Mouse (Mus musculus) kidney, embryonic 14.5 days (tissue): Measurements from ENCODE around the gene Mcl1. TPM values are rescaled to one million over a fixed set of nuclear protein-coding genes. Genes with fewer than 3 reads are reported as not detected.
"Not testable (repeated sequence)": the region's sequence is repeated elsewhere in the genome, so short reads cannot be mapped to it uniquely, and the experiment has no call there.

Experiments
- ATAC-seq: fragments of 200-750 bp; cut with Nextera tagmentation; 2 replicates; pipeline ENCODE4 v1.8.0; 2017; ENCODE audit warnings: moderate number of reproducible peaks, mild to moderate bottlenecking, moderate TSS enrichment, moderate library complexity; ENCODE audit not compliant: low FRiP score, low TSS enrichment
- H3K27ac ChIP-seq: fragments of 300-500 bp; sonication (generic); 2 replicates; pipeline ENCODE4 v1.5.1; 2014; ENCODE audit warnings: low read depth, mild to moderate bottlenecking, low read length, moderate library complexity, mixed read lengths
- H3K27me3 ChIP-seq: fragments of 300-500 bp; sonication (generic); 2 replicates; pipeline ENCODE4 v1.6.1; 2014; ENCODE audit warnings: mild to moderate bottlenecking, low read length; ENCODE audit not compliant: control insufficient read depth, insufficient read depth
- H3K36me3 ChIP-seq: fragments of 300-500 bp; sonication (generic); 2 replicates; pipeline ENCODE4 v1.6.1; 2014; ENCODE audit warnings: low read length, mixed read lengths; ENCODE audit not compliant: control insufficient read depth, insufficient read depth
- H3K4me1 ChIP-seq: fragments of 300-500 bp; sonication (generic); 2 replicates; pipeline ENCODE4 v1.6.1; 2014; ENCODE audit warnings: low read length, mixed read lengths; ENCODE audit not compliant: control insufficient read depth, insufficient read depth
- H3K4me2 ChIP-seq: fragments of 300-500 bp; sonication (generic); replicated peaks from 2 replicates; pipeline ENCODE4 v1.6.1; 2014; ENCODE audit warnings: low read depth, mild to moderate bottlenecking, low read length
- H3K4me3 ChIP-seq: fragments of 300-500 bp; sonication (generic); 2 replicates; pipeline ENCODE4 v1.5.1; 2014; ENCODE audit warnings: mild to moderate bottlenecking, low read length
- H3K9ac ChIP-seq: fragments of 300-500 bp; sonication (generic); 2 replicates; pipeline ENCODE4 v1.6.1; 2014; ENCODE audit warnings: low read depth, mild to moderate bottlenecking, low read length, moderate library complexity
- H3K9me3 ChIP-seq: fragments of 300-500 bp; sonication (generic); 2 replicates; pipeline ENCODE4 v1.6.1; 2016; ENCODE audit warnings: low read length; ENCODE audit not compliant: control insufficient read depth
- WGBS: fragments of 180-500 bp; shearing (Covaris S2); extraction: QIAGEN DNeasy Blood & Tissue Kit; methylation state at CpG from one replicate; pipeline ENCODE4 v1.1.7; 2014; 5-methylcytosine and 5-hydroxymethylcytosine counted together
- polyA plus RNA-seq: library from polyadenylated mRNA; unstranded; fragments of >200 nt; fragmentation: Nextera tagmentation; extraction: Ambion mirVana; gene quantifications from 2 replicates; pipeline ENCODE4 v1.2.1, GENCODE M21; 2014

Gene Mcl1
- polyA plus RNA-seq, 1 experiment from 2014 or later, result 76.1 TPM

DNA sequence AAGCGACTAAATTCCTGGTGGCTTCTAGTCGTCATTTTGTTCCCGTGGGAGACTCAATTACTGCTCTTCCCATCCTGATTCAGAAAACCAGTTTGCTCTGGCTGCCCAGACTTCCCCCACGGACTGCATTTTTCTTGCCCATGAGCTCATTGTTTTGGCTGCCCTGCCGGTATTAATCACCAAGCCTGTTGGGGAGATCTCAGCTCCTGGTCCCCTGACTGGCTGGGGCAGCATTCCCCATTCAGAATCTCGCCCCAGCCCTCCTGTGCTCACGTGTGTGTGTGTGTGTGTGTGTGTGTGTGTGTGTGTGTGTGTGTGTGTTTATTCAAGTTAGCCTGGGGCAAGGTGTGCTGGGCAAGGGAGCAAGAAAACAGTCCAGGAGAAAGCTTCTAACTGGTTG, 9.4 kb downstream of the Mcl1 start:
- Histone ChIP-seq H3K36me3 (peaks cover 30% of the 10 kb centered on the region), H3K4me2 (no peak overlapping the region; the same call in 1 of the 2 replicates), H3K9ac (no peak overlapping the region; the same call in 1 of the 2 replicates), H3K27me3 (no peaks in the 10 kb centered on the region), H3K9me3 (no peaks in the 10 kb centered on the region), H3K4me3 (no peak overlapping the region), H3K4me1 (peaks cover 49% of the 10 kb centered on the region), H3K27ac (peak overlapping the region; percentile 80; the same call in 1 of the 2 replicates)
- ATAC-seq, result peak; percentile 51; the same call in 1 of the 2 replicates
- 40% methylated on average over 7 of the region's 7 CpGs for WGBS

DNA sequence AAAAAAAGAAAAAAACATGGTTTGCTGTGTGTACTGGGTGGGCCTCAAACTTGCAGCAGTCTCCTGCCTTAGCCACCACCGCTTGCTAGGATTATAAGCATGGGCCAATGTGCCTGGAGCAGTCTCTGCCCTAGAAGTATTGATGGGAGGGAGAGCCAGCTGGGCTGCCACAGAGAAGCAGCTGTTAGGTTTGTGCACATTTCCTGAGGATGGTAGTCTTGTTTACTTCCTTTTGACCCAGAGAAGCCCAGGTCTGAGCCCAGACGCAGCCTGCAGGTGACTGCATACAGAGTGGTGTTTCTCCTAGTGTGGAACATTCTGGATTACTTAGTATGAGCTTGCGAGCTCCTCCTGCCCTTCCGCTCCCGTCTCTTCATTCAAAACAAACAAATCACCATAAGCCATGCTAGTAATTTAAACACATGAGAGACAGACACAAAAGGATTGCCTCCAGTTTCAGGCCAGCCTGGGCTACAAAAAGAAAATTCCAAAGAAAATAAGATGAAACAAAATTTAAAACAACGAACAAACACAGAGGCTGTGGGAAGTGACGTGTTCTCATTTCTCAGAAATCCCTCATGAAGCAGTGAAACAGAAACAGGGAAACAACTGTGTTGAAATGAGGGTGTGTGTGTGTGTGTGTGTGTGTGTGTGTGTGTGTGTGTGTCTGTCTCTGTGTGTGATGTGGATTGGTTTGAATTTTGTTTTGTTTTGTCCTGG, 10.2 kb downstream of the Mcl1 start:
- Histone ChIP-seq H3K27ac (peak overlapping the region; percentile 51; the same call in 1 of the 2 replicates), H3K36me3 (peaks cover 23% of the 10 kb centered on the region; the same call in 1 of the 2 replicates), H3K27me3 (no peaks in the 10 kb centered on the region), H3K9ac (no peak overlapping the region), H3K4me2 (no peak overlapping the region), H3K4me1 (peaks cover 57% of the 10 kb centered on the region), H3K4me3 (no peak overlapping the region), H3K9me3 (no peaks in the 10 kb centered on the region)
- 79% methylated on average over 7 of the region's 7 CpGs for WGBS
- ATAC-seq, result no peak

DNA sequence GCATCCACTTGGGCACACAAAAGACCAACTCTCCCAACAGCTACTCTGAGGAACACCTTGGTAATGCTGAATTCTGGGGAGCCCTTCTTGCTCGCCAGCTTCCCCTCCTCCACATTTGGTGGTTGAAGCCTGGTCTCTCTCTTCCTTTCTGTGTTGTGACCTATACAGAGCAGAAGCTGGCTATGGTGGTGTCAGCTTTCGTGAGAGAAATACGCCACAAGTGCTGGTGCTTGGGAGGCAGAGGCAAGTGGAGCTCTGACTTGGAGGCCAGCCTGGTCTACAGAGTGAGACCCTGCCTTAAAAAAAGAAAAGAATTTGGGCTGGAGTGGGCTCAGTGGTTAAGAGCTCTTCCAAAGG, 10.7 kb downstream of the Mcl1 start:
- peaks cover 57% of the 10 kb centered on the region for H3K4me1 ChIP-seq

DNA sequence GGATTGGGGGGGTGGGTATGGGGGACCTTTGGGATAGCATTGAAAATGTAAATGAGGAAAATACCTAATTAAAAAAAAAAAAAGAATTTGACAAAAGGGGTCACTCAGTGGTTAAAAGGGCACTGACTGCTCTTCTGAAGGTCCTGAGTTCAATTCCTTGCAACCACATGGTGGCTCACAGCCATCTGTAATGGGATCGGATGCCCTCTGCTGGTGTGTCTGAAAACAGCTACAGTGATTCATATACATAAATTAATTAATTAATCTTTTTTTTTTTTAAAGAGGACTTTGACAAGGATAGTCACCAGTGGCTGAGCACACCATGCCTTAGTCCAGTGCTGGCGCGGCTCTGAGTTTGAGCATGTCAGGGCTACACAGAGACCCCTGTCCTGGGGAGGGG, 11.8 kb downstream of the Mcl1 start:
- not testable (repeated sequence) for H3K36me3 ChIP-seq, H3K9ac ChIP-seq, H3K9me3 ChIP-seq, ATAC-seq, H3K4me2 ChIP-seq, H3K27ac ChIP-seq, H3K4me3 ChIP-seq, H3K27me3 ChIP-seq
- WGBS, result 92% methylated on average over 3 of the region's 3 CpGs
- peaks cover 62% of the 10 kb centered on the region for H3K4me1 ChIP-seq

More for the DNA sequence above, 10.7 kb downstream of the Mcl1 start:
- peaks cover 18% of the 10 kb centered on the region; the same call in 1 of the 2 replicates for H3K36me3 ChIP-seq
- H3K9me3 ChIP-seq, result no peaks in the 10 kb centered on the region
- no peaks in the 10 kb centered on the region for H3K27me3 ChIP-seq
- no peak overlapping the region for H3K4me2 ChIP-seq
- H3K9ac ChIP-seq, result no peak overlapping the region
- no peak overlapping the region for H3K4me3 ChIP-seq
- ATAC-seq, result no peak
- H3K27ac ChIP-seq, result no peak overlapping the region
- WGBS, result 94% methylated on average over 3 of the region's 3 CpGs

DNA sequence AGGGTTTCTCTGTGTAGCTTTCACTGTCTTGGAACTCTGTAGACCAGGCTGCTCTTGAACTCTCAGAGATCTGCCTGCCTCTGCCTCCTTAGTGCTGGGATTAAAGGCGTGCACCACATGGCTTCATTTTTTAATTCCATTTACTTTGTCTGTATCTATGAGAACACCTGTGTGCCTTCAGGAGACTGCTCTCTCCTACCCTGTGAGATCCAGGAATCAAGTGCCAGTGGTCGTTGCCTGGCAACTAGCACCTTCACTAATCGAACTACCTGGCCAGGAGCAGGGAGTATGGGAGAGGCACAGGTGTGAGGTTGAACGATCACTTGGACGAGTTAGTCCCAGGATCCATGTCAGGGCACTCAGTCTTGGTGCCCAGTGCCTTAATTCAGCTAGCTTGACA, 12.6 kb downstream of the Mcl1 start:
- peaks cover 7% of the 10 kb centered on the region; the same call in 1 of the 2 replicates for H3K36me3 ChIP-seq
- no peak overlapping the region; the same call in 1 of the 2 replicates for H3K9ac ChIP-seq
- H3K4me1 ChIP-seq, result peaks cover 64% of the 10 kb centered on the region

DNA sequence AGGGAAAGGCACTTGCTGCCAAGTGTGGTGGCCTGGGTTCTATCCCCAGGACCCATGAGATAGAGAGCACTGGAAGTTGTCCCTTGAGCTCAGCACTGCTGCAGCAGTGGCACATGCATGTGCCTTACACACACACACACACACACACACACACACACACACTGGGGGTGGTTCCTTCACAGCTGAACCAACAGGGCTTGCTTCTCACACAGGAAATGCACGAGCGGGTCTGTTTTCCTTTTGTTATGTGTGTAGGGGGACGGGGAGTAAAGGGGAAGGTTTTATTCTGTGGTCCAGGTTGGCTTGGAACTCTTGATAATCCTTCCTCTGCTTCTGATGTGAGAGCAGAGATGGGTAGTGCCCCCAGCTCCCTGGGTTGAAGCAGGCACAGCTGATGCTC, 13.9 kb downstream of the Mcl1 start:
- H3K4me2 ChIP-seq, result no peak overlapping the region

More for the DNA sequence above, 12.6 kb downstream of the Mcl1 start:
- Histone ChIP-seq H3K27me3 (no peaks in the 10 kb centered on the region), H3K9me3 (no peaks in the 10 kb centered on the region), H3K4me2 (no peak overlapping the region), H3K27ac (no peak overlapping the region), H3K4me3 (no peak overlapping the region)
- ATAC-seq, result no peak
- WGBS, result 86% methylated on average over 5 of the region's 5 CpGs

DNA sequence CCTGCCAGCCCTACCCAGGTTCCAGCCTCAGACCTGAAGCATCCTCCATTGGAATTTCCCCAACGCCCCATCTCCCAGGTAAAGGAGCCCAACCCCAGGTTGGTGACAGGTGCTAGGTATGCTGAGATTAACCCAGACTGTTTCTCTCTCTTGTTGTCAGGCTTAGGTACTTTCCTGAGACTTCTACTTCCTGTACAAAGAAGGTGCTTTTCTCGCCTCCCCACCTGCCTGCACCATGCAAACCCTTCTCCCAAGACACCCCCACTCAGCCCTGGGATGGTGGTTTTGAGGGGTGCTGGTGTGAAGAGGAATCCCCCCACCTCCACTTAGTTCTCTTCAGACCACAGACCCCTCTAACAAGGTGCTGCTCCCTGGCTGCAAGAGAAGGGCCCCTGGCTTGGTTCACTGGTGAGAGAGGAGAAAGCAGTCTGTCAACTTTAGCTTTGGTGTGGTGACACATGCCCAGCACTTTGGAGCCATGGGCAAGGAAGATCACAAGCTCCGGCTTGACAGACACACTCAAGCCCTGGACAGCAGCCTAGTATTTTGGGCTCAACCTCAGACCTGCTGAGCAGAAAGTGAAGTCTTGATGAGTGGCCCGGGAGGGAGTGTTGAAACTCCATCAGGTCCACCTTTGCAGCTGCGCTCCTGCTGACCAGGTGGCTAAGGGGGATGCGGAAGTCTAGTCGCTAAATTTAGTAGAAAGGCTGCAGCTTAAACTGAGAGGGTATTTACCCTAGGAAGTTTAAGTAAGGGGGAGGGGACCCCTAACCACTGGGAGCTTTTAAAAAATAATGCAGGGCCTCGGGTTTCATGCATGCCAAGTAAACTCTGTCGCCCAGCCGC, 14.5 kb downstream of the Mcl1 start:
- 39% methylated on average over 10 of the region's 10 CpGs for WGBS
- Histone ChIP-seq H3K4me3 (no peak overlapping the region), H3K4me1 (peaks cover 49% of the 10 kb centered on the region), H3K27me3 (no peaks in the 10 kb centered on the region), H3K9me3 (no peaks in the 10 kb centered on the region), H3K9ac (no peak overlapping the region), H3K36me3 (peaks cover 8% of the 10 kb centered on the region; the same call in 1 of the 2 replicates), H3K27ac (peak overlapping the region; percentile 93; the same call in 1 of the 2 replicates), H3K4me2 (no peak overlapping the region; the same call in 1 of the 2 replicates)
- no peak for ATAC-seq

More for the DNA sequence above, 13.9 kb downstream of the Mcl1 start:
- Histone ChIP-seq H3K9me3 (no peaks in the 10 kb centered on the region), H3K4me3 (no peak overlapping the region), H3K9ac (no peak overlapping the region), H3K27me3 (no peaks in the 10 kb centered on the region), H3K36me3 (peaks cover 9% of the 10 kb centered on the region; the same call in 1 of the 2 replicates), H3K4me1 (peaks cover 52% of the 10 kb centered on the region), H3K27ac (no peak overlapping the region)
- ATAC-seq, result no peak
- WGBS, result 29% methylated on average over 3 of the region's 3 CpGs

DNA sequence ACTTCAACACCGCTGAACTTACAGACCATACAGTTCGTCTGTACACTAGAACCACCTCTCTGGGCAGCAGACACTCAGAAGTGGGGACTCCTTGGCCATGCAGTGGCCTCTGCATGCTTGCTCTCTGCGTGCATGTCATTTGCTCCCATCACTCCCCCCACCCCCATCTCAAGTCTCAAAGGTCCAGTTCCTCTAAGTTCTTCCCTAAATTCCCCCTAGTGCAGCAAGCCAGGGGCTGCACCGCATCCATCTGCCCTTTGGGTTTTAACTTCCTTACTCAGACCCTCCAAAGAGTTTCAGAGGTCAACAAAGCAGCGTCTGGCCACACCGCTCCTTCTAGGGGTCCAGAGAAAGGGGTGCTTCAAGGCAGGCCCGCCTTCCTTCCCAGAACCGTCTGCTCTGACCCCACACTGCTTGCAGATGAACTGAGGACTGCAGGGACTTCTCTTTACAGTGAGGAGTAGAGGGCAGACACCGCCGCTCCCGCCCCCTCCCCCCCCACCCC, 15.2 kb downstream of the Mcl1 start:
- no peak; the same call in 1 of the 2 replicates for ATAC-seq
- Histone ChIP-seq H3K36me3 (peaks cover 8% of the 10 kb centered on the region; the same call in 1 of the 2 replicates), H3K27me3 (no peaks in the 10 kb centered on the region), H3K4me2 (no peak overlapping the region; the same call in 1 of the 2 replicates), H3K9ac (peak overlapping the region; percentile 23; the same call in 1 of the 2 replicates), H3K4me1 (peaks cover 45% of the 10 kb centered on the region), H3K27ac (peak overlapping the region; percentile 93), H3K9me3 (no peaks in the 10 kb centered on the region), H3K4me3 (no peak overlapping the region)
- WGBS, result 13% methylated on average over 11 of the region's 11 CpGs
